Mouse (Mus musculus) T-helper 1 cell (primary cell): ENCODE measurements around the gene Dnajc13.

Experiments
- in situ Hi-C: fragments of 300-600 bp; cut with MboI, MseI; formaldehyde crosslinking; loops from one replicate; pipeline ENCODE4 v1.15.1; 2025; ENCODE audit warnings: high pct_unique_total_duplicates

The Dnajc13 gene

GRCm38 (mm10) chr9:104123622-104124021 is 139.1 kb downstream of the Dnajc13 start:
- in situ Hi-C loops, result no loop called here

GRCm38 (mm10) chr9:104123101-104123500 is 139.6 kb downstream of the Dnajc13 start:
- in situ Hi-C loops, result no loop called here

GRCm38 (mm10) chr9:104109151-104109550 is 153.6 kb downstream of the Dnajc13 start:
- in situ Hi-C loops, result no loop called here

- in situ Hi-C loops, result no loop called here
Measured at GRCm38 (mm10) chr9:104108571-104109143, 154.1 kb downstream of the Dnajc13 start.

GRCm38 (mm10) chr9:104107482-104107881 is 155.2 kb downstream of the Dnajc13 start:
- in situ Hi-C loops, result no loop called here

GRCm38 (mm10) chr9:104106930-104107329 is 155.8 kb downstream of the Dnajc13 start:
- in situ Hi-C loops, result no loop called here

GRCm38 (mm10) chr9:104104986-104105385 is 157.7 kb downstream of the Dnajc13 start:
- in situ Hi-C loops, result no loop called here

- in situ Hi-C loops, result no loop called here
Measured at GRCm38 (mm10) chr9:104102901-104103300, 159.8 kb downstream of the Dnajc13 start.

- in situ Hi-C loops, result no loop called here
Measured at GRCm38 (mm10) chr9:104102301-104102700, 160.4 kb downstream of the Dnajc13 start.

GRCm38 (mm10) chr9:104101458-104101857 is 161.3 kb downstream of the Dnajc13 start:
- in situ Hi-C loops, result no loop called here
